Mouse (Mus musculus) CH12.LX (cell line): ENCODE data around the gene Neb. TPM values are rescaled to one million over a fixed set of nuclear protein-coding genes. Genes with fewer than 3 reads are reported as not detected.
A peak's percentile ranks its signal among the peaks of the same experiment; 100 is the strongest.

Experiments
- DNase-seq: peaks from one replicate; pipeline ENCODE4 v3.0.0-alpha.2; 2013; ENCODE audit errors: extremely low read depth
- H3K27ac ChIP-seq: 2 replicates; pipeline ENCODE4 v1.5.1; 2012; ENCODE audit warnings: low read depth, mild to moderate bottlenecking, control low read depth, moderate library complexity; ENCODE audit not compliant: insufficient read depth
- H3K27me3 ChIP-seq: replicated peaks from 2 replicates; pipeline ENCODE3; 2012; ENCODE audit warnings: inconsistent platforms
- H3K36me3 ChIP-seq, 2 experiments: replicated peaks in 1 of 2; 2 replicates each; pipeline versions ENCODE3 to v1.6.1; 2012; ENCODE audit warnings: inconsistent platforms in 1 of 2, low read length in 1 of 2, mild to moderate bottlenecking in 1 of 2, mixed read lengths in 1 of 2, moderate library complexity in 1 of 2; ENCODE audit not compliant: control insufficient read depth in 1 of 2, insufficient read depth in 1 of 2
- H3K4me1 ChIP-seq, 2 experiments: 2 replicates each; pipeline ENCODE4 v1.6.1; 2012; ENCODE audit warnings: inconsistent platforms in 1 of 2, moderate library complexity in 1 of 2; ENCODE audit not compliant: insufficient read depth in 2 of 2, control insufficient read depth in 1 of 2
- H3K4me2 ChIP-seq: 2 replicates; pipeline ENCODE4 v1.6.1; 2012; ENCODE audit warnings: low read depth, mild to moderate bottlenecking, control low read depth; ENCODE audit not compliant: poor library complexity, insufficient read depth, severe bottlenecking
- H3K4me3 ChIP-seq, 3 experiments: fragments of 150-350 bp in 1 of 3; sonication (generic) in 1 of 3; replicated peaks in 1 of 3; 2 replicates each; pipeline versions ENCODE3 to v1.5.1; 2011 to 2012; ENCODE audit warnings: low read depth in 2 of 3, low read length in 2 of 3, mild to moderate bottlenecking in 2 of 3, moderate library complexity in 2 of 3, control low read depth in 1 of 3, improper control_type of control experiment in 1 of 3, inconsistent platforms in 1 of 3, mixed read lengths in 1 of 3; ENCODE audit not compliant: poor library complexity in 1 of 3
- H3K79me2 ChIP-seq: replicated peaks from 2 replicates; pipeline ENCODE4 v1.6.1; 2012; ENCODE audit warnings: mild to moderate bottlenecking, moderate library complexity; ENCODE audit not compliant: control insufficient read depth, poor library complexity, insufficient read depth, severe bottlenecking; ENCODE audit errors: extremely low read depth
- H3K9ac ChIP-seq: 2 replicates; pipeline ENCODE4 v1.6.1; 2012; ENCODE audit warnings: low read depth, mild to moderate bottlenecking, control low read depth, moderate library complexity; ENCODE audit not compliant: insufficient read depth
- H3K9me3 ChIP-seq: replicated peaks from 2 replicates; pipeline ENCODE3; 2012; ENCODE audit warnings: low read length, inconsistent platforms, mixed read lengths
- CHD1 ChIP-seq: IDR thresholded peaks from 2 replicates; pipeline ENCODE4 v1.6.1; 2012; ENCODE audit warnings: low read depth, low read length, improper control_type of control experiment, inconsistent platforms
- CHD2 ChIP-seq: IDR thresholded peaks from 2 replicates; pipeline ENCODE4 v1.6.1; 2011; ENCODE audit warnings: low read length, improper control_type of control experiment
- CTCF ChIP-seq, 2 experiments: IDR thresholded peaks in 1 of 2; conservative IDR thresholded peaks in 1 of 2; 2 replicates each; pipeline ENCODE4 v1.5.1; 2011 to 2012; ENCODE audit warnings: low read depth in 2 of 2, low read length in 2 of 2, improper control_type of control experiment in 1 of 2, inconsistent platforms in 1 of 2, mild to moderate bottlenecking in 1 of 2, moderate library complexity in 1 of 2
- ELF1 ChIP-seq: IDR thresholded peaks from 2 replicates; pipeline ENCODE4 v1.6.1; 2014; ENCODE audit warnings: low read depth, mild to moderate bottlenecking, inconsistent platforms, low read length, improper control_type of control experiment
- EP300 ChIP-seq: IDR thresholded peaks from 2 replicates; pipeline ENCODE4 v1.6.1; 2011; ENCODE audit warnings: low read length, improper control_type of control experiment
- GABPA ChIP-seq: IDR thresholded peaks from 2 replicates; pipeline ENCODE4 v1.6.1; 2012; ENCODE audit warnings: low read depth, low read length, improper control_type of control experiment, inconsistent platforms; ENCODE audit not compliant: insufficient replicate concordance
- HCFC1 ChIP-seq: IDR thresholded peaks from 2 replicates; pipeline ENCODE4 v1.6.1; 2012; ENCODE audit warnings: low read depth, mild to moderate bottlenecking, inconsistent platforms, low read length, improper control_type of control experiment
- IRF4 ChIP-seq: IDR thresholded peaks from 2 replicates; pipeline ENCODE4 v1.6.1; 2014; ENCODE audit warnings: low read depth, mild to moderate bottlenecking, inconsistent platforms, low read length, improper control_type of control experiment
- JUN ChIP-seq: IDR thresholded peaks from 2 replicates; pipeline ENCODE4 v1.6.1; 2011; ENCODE audit warnings: low read depth, mild to moderate bottlenecking, low read length, improper control_type of control experiment, moderate library complexity; ENCODE audit not compliant: insufficient read depth
- KAT2A ChIP-seq: IDR thresholded peaks from 2 replicates; pipeline ENCODE4 v1.6.1; 2012; ENCODE audit warnings: low read length, improper control_type of control experiment, inconsistent platforms; ENCODE audit not compliant: insufficient replicate concordance
- MAX ChIP-seq: IDR thresholded peaks from 2 replicates; pipeline ENCODE4 v1.6.1; 2011; ENCODE audit warnings: low read length, improper control_type of control experiment
- MAZ ChIP-seq: IDR thresholded peaks from 2 replicates; pipeline ENCODE4 v1.6.1; 2012; ENCODE audit warnings: low read depth, mild to moderate bottlenecking, inconsistent platforms, low read length, improper control_type of control experiment, moderate library complexity
- MEF2A ChIP-seq: IDR thresholded peaks from 2 replicates; pipeline ENCODE4 v1.6.1; 2014; ENCODE audit warnings: low read depth, mild to moderate bottlenecking, inconsistent platforms, low read length, improper control_type of control experiment, borderline replicate concordance
- MXI1 ChIP-seq: IDR thresholded peaks from 2 replicates; pipeline ENCODE4 v1.6.1; 2011; ENCODE audit warnings: mild to moderate bottlenecking, low read depth, low read length, improper control_type of control experiment
- NELFE ChIP-seq: IDR thresholded peaks from 2 replicates; pipeline ENCODE4 v1.6.1; 2011; ENCODE audit warnings: low read depth, low read length, improper control_type of control experiment
- NRF1 ChIP-seq: IDR thresholded peaks from 2 replicates; pipeline ENCODE4 v1.6.1; 2014; ENCODE audit warnings: low read depth, mild to moderate bottlenecking, inconsistent platforms, low read length, improper control_type of control experiment, moderate library complexity
- POLR2A ChIP-seq: IDR thresholded peaks from 2 replicates; pipeline ENCODE4 v1.6.1; 2011; ENCODE audit warnings: low read depth, mild to moderate bottlenecking, improper control_type of control experiment, low read length
- POLR2AphosphoS2 ChIP-seq: IDR thresholded peaks from 2 replicates; pipeline ENCODE4 v1.6.1; 2011; ENCODE audit warnings: low read depth, low read length, improper control_type of control experiment
- RAD21 ChIP-seq: IDR thresholded peaks from 2 replicates; pipeline ENCODE4 v1.6.1; 2011; ENCODE audit warnings: low read depth, mild to moderate bottlenecking, low read length, improper control_type of control experiment, moderate library complexity
- TBP ChIP-seq: conservative IDR thresholded peaks from 2 replicates; pipeline ENCODE4 v1.6.1; 2011; ENCODE audit warnings: low read depth, low read length, improper control_type of control experiment
- TCF12 ChIP-seq: IDR thresholded peaks from 2 replicates; pipeline ENCODE4 v1.6.1; 2014; ENCODE audit warnings: low read depth, mild to moderate bottlenecking, inconsistent platforms, low read length, improper control_type of control experiment
- UBTF ChIP-seq: IDR thresholded peaks from 2 replicates; pipeline ENCODE4 v1.6.1; 2012; ENCODE audit warnings: low read depth, mild to moderate bottlenecking, inconsistent platforms, low read length, improper control_type of control experiment, moderate library complexity
- USF1 ChIP-seq: IDR thresholded peaks from 2 replicates; pipeline ENCODE4 v1.6.1; 2014; ENCODE audit warnings: low read depth, mild to moderate bottlenecking, inconsistent platforms, low read length, improper control_type of control experiment
- USF2 ChIP-seq: conservative IDR thresholded peaks from 2 replicates; pipeline ENCODE4 v1.6.1; 2011; ENCODE audit warnings: low read depth, low read length, improper control_type of control experiment
- ZC3H11A ChIP-seq: IDR thresholded peaks from 2 replicates; pipeline ENCODE4 v1.6.1; 2012; ENCODE audit warnings: low read depth, mild to moderate bottlenecking, inconsistent platforms, low read length, improper control_type of control experiment
- ZMIZ1 ChIP-seq: IDR thresholded peaks from 2 replicates; pipeline ENCODE4 v1.6.1; 2012; ENCODE audit warnings: low read depth, mild to moderate bottlenecking, inconsistent platforms, low read length, improper control_type of control experiment
- ZNF384 ChIP-seq: IDR thresholded peaks from 2 replicates; pipeline ENCODE4 v1.6.1; 2012; ENCODE audit warnings: low read depth, low read length, improper control_type of control experiment, inconsistent platforms
- dilution Hi-C: fragments of 300-500 bp; cut with MboI; formaldehyde crosslinking; loops from 2 replicates; pipeline ENCODE4 v1.14.3; 2020; ENCODE audit warnings: low sequenced_read_pairs; ENCODE audit not compliant: extremely low pct_unique_long_range_greater_than_20kb, extremely low pct_ligation_motif_present
- in situ Hi-C: fragments of 300-500 bp; cut with MboI; formaldehyde crosslinking; loops from 3 replicates; pipeline ENCODE4 v1.14.3; 2019; ENCODE audit warnings: low sequenced_read_pairs, low pct_ligation_motif_present, low pct_unique_long_range_greater_than_20kb, mixed read lengths
- polyA plus RNA-seq: library from polyadenylated mRNA; unstranded; fragments of >175 nt; gene quantifications from 2 replicates; pipeline ENCODE4 v1.2.1, GENCODE M21; 2012; ENCODE audit warnings: low read depth; ENCODE audit not compliant: insufficient read length
- total RNA-seq, 2 experiments: library from RNA; depleted of rRNA; stranded (reverse); fragments of 300-350 nt in 1 of 2; fragments of >200 nt in 1 of 2; gene quantifications; 2 replicates each; pipeline ENCODE4 v1.2.3; 2012 to 2014

The Neb gene
- total and polyA plus RNA-seq, 3 experiments = 1.5 to 1.8 (median 1.7) TPM

DNA sequence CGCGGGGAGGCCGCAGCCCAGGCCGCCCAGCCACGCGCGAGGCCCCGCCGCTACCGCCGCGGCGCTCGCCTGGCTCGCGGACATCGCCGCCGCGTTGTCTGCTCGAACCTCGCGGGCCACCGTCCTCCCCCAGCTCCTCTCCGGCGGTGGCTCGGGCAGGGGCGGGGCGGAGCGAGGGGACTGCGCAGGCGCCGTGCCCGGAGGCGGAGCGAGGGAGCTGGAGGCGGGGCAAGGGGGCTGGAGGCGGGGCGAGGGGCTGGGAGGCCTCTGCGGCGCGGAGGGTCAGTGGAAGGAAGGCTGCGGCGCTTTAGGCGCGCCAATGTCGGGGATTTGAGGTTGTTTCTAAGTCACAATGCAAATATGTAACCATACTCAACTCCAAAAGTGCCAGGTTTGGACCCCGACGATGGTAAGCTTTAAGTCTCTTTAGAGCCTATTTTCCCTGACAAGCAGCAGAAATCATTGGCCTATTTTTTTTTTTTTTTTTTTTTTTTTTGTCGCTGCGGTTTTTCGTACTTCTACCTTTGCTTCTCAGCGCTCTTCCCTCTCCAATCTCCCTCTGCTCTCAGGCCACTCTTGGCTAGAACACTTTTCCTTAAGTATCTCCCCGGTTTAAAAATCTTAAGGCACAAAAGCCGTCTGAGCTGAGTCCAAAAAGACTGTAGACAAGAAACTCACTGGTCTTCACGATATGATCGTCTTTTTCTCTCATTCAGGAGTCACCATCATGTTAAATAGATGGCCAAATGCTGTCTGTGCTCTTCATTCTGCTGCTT, 46.7 kb upstream of the Neb start, which contains the start of gene Arl5a:
TSS of gene Arl5a (minus strand) at position 155 of the 776 bp plus-strand sequence.
- peaks cover 16 to 64% of the 10 kb centered on the region in 2 experiments for H3K4me1 ChIP-seq
- dilution Hi-C loops = no loop called here
- H3K27ac ChIP-seq = peak within 1 kb of the TSS; percentile 3; the same call in 1 of the 2 replicates

DNA sequence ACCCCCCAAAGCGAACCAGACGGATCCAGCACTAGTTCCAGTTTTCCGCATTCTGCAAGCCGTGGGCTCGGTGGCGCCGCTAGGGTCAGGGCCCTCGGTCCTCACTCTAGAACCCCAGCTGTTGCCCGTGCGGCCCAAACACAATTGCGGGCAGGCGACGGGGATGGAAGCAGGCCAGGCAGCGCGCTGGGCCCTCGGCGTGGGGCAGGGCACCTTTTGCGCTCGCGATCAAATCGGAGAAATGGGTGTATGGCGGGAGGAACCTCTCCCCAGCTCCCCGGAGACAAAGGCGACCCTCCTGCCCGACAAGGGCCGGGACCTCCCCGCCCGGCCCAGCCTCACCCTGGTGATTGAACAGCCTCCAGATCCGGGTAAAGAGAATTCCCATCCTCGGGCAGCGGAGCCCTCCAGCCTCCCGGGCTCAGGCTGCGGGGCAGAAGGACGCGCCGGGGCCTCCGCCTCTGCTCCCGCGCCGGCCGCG, 46.0 kb upstream of the Neb start:
- in situ Hi-C loops = loop anchor here (25.0 kb wide), 1 partner anchor 163 kb away; no protein-coding TSS in a partner anchor

More for the DNA sequence above, 46.7 kb upstream of the Neb start, which contains the start of gene Arl5a:
- Histone ChIP-seq H3K79me2 (peaks cover 44% of the 10 kb centered on the region), H3K4me2 (peak within 1 kb of the TSS; percentile 100), H3K36me3 (no peaks in the 10 kb centered on the region), H3K9ac (peak within 1 kb of the TSS; percentile 79), H3K27me3 (peaks cover 3% of the 10 kb centered on the region), H3K9me3 (no peaks in the 10 kb centered on the region), H3K4me3 (peak within 1 kb of the TSS; percentile 88 to 91 (median 89))
- TF ChIP-seq CHD1 (0 out of 2 replicates have a peak, but pooled peaks have one; percentile 77), RAD21 (no peak), TCF12 (peak; percentile 60; the same call in 1 of the 2 replicates), JUN (no peak), NRF1 (peak; percentile 88), IRF4 (no peak), POLR2A (peak; percentile 71), ZNF384 (peak; percentile 98), HCFC1 (peak; percentile 54; the same call in 1 of the 2 replicates), TBP (0 out of 2 replicates have a peak, but pooled peaks have one; percentile 27), EP300 (peak; percentile 24; the same call in 1 of the 2 replicates), NELFE (peak; percentile 58; the same call in 1 of the 2 replicates), ZC3H11A (no peak), ZMIZ1 (peak; percentile 77), MAX (peak; percentile 44; the same call in 1 of the 2 replicates), MAZ (peak; percentile 47; the same call in 1 of the 2 replicates), GABPA (no peak), POLR2AphosphoS2 (no peak), ELF1 (0 out of 2 replicates have a peak, but pooled peaks have one; percentile 32), USF1 (no peak), MEF2A (0 out of 2 replicates have a peak, but pooled peaks have one; percentile 18), MXI1 (no peak), USF2 (no peak), UBTF (0 out of 2 replicates have a peak, but pooled peaks have one; percentile 14), CTCF (conservative IDR thresholded peaks at IDR 0.05 in 1 of 2, IDR thresholded peaks at IDR 0.05 in 1 of 2; ENCODE audit: low read depth in 2 of 2, low read length in 2 of 2) (no peak), KAT2A (0 out of 2 replicates have a peak, but pooled peaks have one; percentile 48)
- in situ Hi-C loops = loop anchor here (25.0 kb wide), 1 partner anchor 162 kb away; no protein-coding TSS in a partner anchor
- DNase-seq = peak; percentile 78

More for the DNA sequence above, 46.0 kb upstream of the Neb start:
- no peaks in the 10 kb centered on the region for H3K9me3 ChIP-seq
- H3K27me3 ChIP-seq = peaks cover 3% of the 10 kb centered on the region
- peaks cover 16 to 68% of the 10 kb centered on the region in 2 experiments for H3K4me1 ChIP-seq
- peak overlapping the region; percentile 88 to 91 (median 89) for H3K4me3 ChIP-seq
- no peaks in the 10 kb centered on the region for H3K36me3 ChIP-seq
- dilution Hi-C loops = no loop called here
- DNase-seq = peak; percentile 33
- TF ChIP-seq CHD2 (peak; percentile 29; the same call in 1 of the 2 replicates), JUN (no peak), UBTF (peak; percentile 40; the same call in 1 of the 2 replicates)
- TF ChIP-seq, all 38 proteins: peak for 2
- H3K9ac ChIP-seq = peak overlapping the region; percentile 79
- peaks cover 51% of the 10 kb centered on the region for H3K79me2 ChIP-seq
- peak overlapping the region; percentile 3; the same call in 1 of the 2 replicates for H3K27ac ChIP-seq
- H3K4me2 ChIP-seq = no peak overlapping the region
